Mouse (Mus musculus) stomach, embryonic 14.5 days (tissue): ENCODE measurements at regions not wholly inside any gene's neighbourhood (a gene's known extent, or its start where the extent isn't known, plus 50 kb on each side); places are given as distances from the start of the nearest gene placed in this dataset.

Experiments used
- ATAC-seq: fragments of 200-750 bp; cut with Nextera tagmentation; 2 replicates; pipeline ENCODE4 v1.8.0; 2017; ENCODE audit warnings: low read depth, moderate TSS enrichment; ENCODE audit not compliant: insufficient number of reproducible peaks, insufficient read depth, low FRiP score
- H3K27ac ChIP-seq: fragments of 300-500 bp; sonication (generic); 2 replicates; pipeline ENCODE4 v1.5.1; 2014; ENCODE audit warnings: mild to moderate bottlenecking, low read length, moderate library complexity, mixed read lengths
- H3K27me3 ChIP-seq: fragments of 300-500 bp; sonication (generic); 2 replicates; pipeline ENCODE4 v1.6.1; 2014; ENCODE audit warnings: low read length, control low read depth, mixed read lengths; ENCODE audit not compliant: control insufficient read depth, insufficient read depth
- H3K36me3 ChIP-seq: fragments of 300-500 bp; sonication (generic); 2 replicates; pipeline ENCODE4 v1.6.1; 2014; ENCODE audit warnings: mild to moderate bottlenecking, control low read depth, low read length, moderate library complexity, mixed read lengths; ENCODE audit not compliant: control insufficient read depth, insufficient read depth
- H3K4me1 ChIP-seq: fragments of 300-500 bp; sonication (generic); 2 replicates; pipeline ENCODE4 v1.6.1; 2014; ENCODE audit warnings: low read length, control low read depth, mixed read lengths; ENCODE audit not compliant: control insufficient read depth, insufficient read depth
- H3K4me2 ChIP-seq: fragments of 300-500 bp; sonication (generic); replicated peaks from 2 replicates; pipeline ENCODE4 v1.6.1; 2014; ENCODE audit warnings: low read depth, low read length, control low read depth
- H3K4me3 ChIP-seq: fragments of 300-500 bp; sonication (generic); 2 replicates; pipeline ENCODE4 v1.5.1; 2014; ENCODE audit warnings: low read depth, low read length, control low read depth
- H3K9ac ChIP-seq: fragments of 300-500 bp; sonication (generic); replicated peaks from 2 replicates; pipeline ENCODE4 v1.6.1; 2014; ENCODE audit warnings: low read depth, mild to moderate bottlenecking, control low read depth, low read length, moderate library complexity, mixed read lengths
- H3K9me3 ChIP-seq: fragments of 300-500 bp; sonication (generic); 2 replicates; pipeline ENCODE4 v1.6.1; 2016; ENCODE audit warnings: low read depth, low read length, control low read depth; ENCODE audit not compliant: control insufficient read depth
- WGBS: fragments of 180-500 bp; shearing (Covaris S2); extraction: QIAGEN DNeasy Blood & Tissue Kit; methylation state at CpG from one replicate; pipeline ENCODE4 v1.1.7; 2014; 5-methylcytosine and 5-hydroxymethylcytosine counted together

GRCm38 (mm10) chr11:19778191-19778590 is 146.0 kb upstream of the Spred2 start:
- Histone ChIP-seq H3K9ac (no peak overlapping the region), H3K27ac (no peak overlapping the region), H3K36me3 (no peaks in the 10 kb centered on the region), H3K27me3 (no peaks in the 10 kb centered on the region), H3K4me3 (no peak overlapping the region), H3K9me3 (no peaks in the 10 kb centered on the region), H3K4me1 (peaks cover 6% of the 10 kb centered on the region), H3K4me2 (no peak overlapping the region)
- 91% methylated on average over 2 of the region's 2 CpGs for WGBS
- ATAC-seq: no peak

- Histone ChIP-seq H3K4me3 (no peak overlapping the region), H3K36me3 (no peaks in the 10 kb centered on the region), H3K9ac (no peak overlapping the region), H3K4me2 (no peak overlapping the region), H3K27me3 (no peaks in the 10 kb centered on the region), H3K27ac (no peak overlapping the region), H3K9me3 (no peaks in the 10 kb centered on the region), H3K4me1 (no peaks in the 10 kb centered on the region)
- ATAC-seq: no peak
- 73% methylated on average over 14 of the region's 14 CpGs for WGBS
These were observed 139.1 kb upstream of the Spred2 start for GRCm38 (mm10) chr11:19785110-19785509.

DNA sequence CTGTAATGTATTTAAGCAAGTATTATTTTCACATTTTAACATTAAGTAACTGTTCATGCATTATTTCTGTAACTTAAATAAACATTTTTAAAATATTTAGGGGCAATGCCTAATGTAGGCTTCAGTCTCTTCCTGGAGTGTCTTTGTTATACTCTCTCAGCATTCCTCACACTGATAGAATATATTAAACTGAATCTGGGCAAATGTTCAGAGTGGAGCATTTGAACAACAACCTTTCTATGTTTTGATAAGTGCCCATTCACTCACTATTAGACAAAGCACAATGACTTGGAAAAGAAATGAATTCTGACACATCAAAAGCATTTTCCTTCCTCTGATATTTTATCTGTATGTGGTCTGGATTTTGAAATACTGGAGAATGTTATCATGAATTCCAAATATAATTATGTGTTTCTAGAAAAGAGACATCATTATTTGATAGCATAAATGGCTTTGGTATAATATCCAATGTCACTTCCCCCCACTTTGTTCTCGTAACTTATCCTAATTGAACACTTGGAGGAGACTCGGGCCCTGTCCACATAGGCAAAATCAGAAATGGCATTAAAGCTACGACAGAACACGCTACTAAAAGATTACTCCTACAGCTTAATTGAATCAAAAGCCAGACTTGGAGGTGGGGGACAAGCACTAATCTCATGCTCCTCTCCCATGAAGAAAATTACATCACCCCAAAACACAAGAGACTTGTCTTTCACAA is 127.1 kb upstream of the Spred2 start:
- 71% methylated on average over 4 of the region's 4 CpGs for WGBS
- H3K4me1 ChIP-seq: no peaks in the 10 kb centered on the region
- ATAC-seq: no peak
- H3K9me3 ChIP-seq: no peaks in the 10 kb centered on the region
- no peaks in the 10 kb centered on the region for H3K27me3 ChIP-seq
- no peaks in the 10 kb centered on the region for H3K36me3 ChIP-seq
- no peak overlapping the region for H3K27ac ChIP-seq
- no peak overlapping the region for H3K4me3 ChIP-seq
- H3K4me2 ChIP-seq: no peak overlapping the region
- H3K9ac ChIP-seq: no peak overlapping the region

DNA sequence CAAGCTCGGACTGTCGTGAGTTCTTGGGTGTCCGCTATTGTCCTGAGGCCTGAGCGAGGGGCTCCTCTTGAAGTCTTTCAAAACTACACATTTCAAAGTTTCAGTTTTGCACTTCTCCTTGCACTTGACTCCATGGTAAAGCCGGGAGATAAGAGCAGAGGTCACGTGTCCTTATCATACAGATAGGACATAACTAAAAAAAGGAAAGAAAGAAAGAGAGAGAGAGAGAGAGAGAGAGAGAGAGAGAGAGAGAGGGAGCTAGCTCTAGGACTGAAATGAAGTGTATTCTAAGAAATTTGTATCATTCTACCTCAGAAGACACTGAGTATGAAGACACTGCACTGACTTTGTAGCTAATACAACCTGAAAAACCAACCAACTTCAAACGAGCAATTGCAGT is 114.8 kb upstream of the Spred2 start:
- no peak for ATAC-seq
- no peak overlapping the region for H3K4me2 ChIP-seq
- no peaks in the 10 kb centered on the region for H3K36me3 ChIP-seq
- WGBS: 83% methylated on average over 7 of the region's 7 CpGs
- H3K9me3 ChIP-seq: no peaks in the 10 kb centered on the region
- no peaks in the 10 kb centered on the region for H3K27me3 ChIP-seq
- H3K4me1 ChIP-seq: no peaks in the 10 kb centered on the region
- H3K9ac ChIP-seq: no peak overlapping the region
- H3K27ac ChIP-seq: no peak overlapping the region
- no peak overlapping the region for H3K4me3 ChIP-seq

DNA sequence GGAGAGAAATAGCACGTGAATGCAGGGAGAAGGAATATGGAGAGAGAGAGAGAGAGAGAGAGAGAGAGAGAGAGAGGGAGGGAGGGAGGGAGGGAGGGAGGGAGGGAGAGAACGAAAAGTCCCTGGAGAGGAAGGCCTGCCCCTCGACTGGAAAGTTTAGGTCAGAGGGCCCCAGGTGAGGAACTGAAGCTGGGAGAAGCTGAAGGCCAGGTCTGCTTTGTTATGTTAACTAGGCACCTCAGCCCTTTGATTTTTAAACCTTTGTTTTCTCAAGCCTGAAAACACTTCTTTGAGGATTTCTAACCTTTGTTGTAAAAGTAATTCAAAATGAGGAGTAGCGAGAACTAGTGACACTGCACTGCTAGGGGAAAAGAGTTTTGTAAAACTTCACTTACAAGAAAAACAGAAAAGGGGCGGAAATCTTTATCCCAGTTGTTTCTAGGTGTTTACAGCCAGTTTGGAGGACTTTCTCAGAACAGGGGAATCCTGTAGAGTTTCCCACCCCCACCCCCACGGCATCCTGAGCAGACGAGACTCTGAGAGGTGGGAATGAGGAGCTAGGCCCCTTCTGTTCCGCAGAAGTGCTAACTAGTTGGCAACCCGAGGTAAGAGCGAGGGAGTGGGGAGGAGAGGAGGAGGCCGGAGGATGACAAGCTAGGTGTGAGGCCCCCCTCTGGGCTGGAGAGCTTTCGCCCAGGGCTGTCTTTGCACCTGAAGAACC is 112.7 kb upstream of the Spred2 start:
- no peak for ATAC-seq
- 26% methylated on average over 11 of the region's 12 CpGs for WGBS
- no peak overlapping the region for H3K4me2 ChIP-seq

DNA sequence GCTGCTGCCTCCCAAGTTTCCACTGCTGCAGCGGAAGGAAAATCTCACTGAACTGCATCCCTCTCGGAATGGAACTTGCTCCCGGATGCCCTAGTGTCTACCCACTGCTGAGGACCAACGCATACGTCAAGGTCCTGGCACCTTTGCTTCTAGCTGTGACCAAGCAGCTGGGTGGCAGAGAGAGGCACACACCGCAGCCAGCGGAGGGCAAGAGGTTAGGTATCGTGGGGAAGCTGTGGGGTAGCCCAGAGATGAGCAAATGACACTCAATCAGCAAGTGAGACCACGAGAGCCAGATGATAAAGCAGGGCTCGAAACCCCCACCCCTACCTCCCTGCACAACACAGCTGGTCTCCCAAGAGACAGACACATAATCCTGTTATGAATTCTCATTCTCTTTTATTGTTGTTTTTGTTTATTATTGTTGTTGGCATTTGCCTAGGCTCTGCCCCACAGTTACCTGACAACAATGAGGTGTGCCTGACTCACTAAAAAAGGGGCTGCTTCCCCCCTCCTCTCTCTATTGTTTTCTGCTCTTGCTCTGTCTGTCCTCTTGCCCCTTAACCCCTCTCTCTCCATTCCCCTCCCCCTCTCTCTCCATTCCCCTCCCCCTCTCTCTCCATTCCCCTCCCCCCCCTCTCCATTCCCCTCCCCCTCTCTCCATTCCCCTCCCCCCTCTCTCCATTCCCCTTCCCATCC is 112.0 kb upstream of the Spred2 start:
- no peaks in the 10 kb centered on the region for H3K9me3 ChIP-seq
- no peak overlapping the region for H3K9ac ChIP-seq
- no peaks in the 10 kb centered on the region for H3K27me3 ChIP-seq
- WGBS: 28% methylated on average over 10 of the region's 10 CpGs
- H3K27ac ChIP-seq: no peak overlapping the region
- no peaks in the 10 kb centered on the region for H3K4me1 ChIP-seq
- H3K4me2 ChIP-seq: no peak overlapping the region
- H3K4me3 ChIP-seq: no peak overlapping the region
- no peaks in the 10 kb centered on the region for H3K36me3 ChIP-seq
- no peak for ATAC-seq

More for the DNA sequence above, 112.7 kb upstream of the Spred2 start:
- H3K4me3 ChIP-seq: no peak overlapping the region
- H3K27me3 ChIP-seq: no peaks in the 10 kb centered on the region
- no peaks in the 10 kb centered on the region for H3K36me3 ChIP-seq
- no peaks in the 10 kb centered on the region for H3K4me1 ChIP-seq
- H3K9me3 ChIP-seq: no peaks in the 10 kb centered on the region
- no peak overlapping the region for H3K9ac ChIP-seq
- H3K27ac ChIP-seq: no peak overlapping the region

GRCm38 (mm10) chr11:19813549-19813948 is 110.6 kb upstream of the Spred2 start:
- no peaks in the 10 kb centered on the region for H3K9me3 ChIP-seq
- no peak overlapping the region for H3K4me3 ChIP-seq
- 72% methylated on average over 7 of the region's 7 CpGs for WGBS
- no peaks in the 10 kb centered on the region for H3K36me3 ChIP-seq
- H3K4me1 ChIP-seq: no peaks in the 10 kb centered on the region
- H3K9ac ChIP-seq: no peak overlapping the region
- no peak overlapping the region for H3K27ac ChIP-seq
- H3K27me3 ChIP-seq: no peaks in the 10 kb centered on the region
- no peak for ATAC-seq
- H3K4me2 ChIP-seq: no peak overlapping the region

- no peaks in the 10 kb centered on the region for H3K27me3 ChIP-seq
- H3K27ac ChIP-seq: no peak overlapping the region
- H3K4me2 ChIP-seq: no peak overlapping the region
- H3K9ac ChIP-seq: no peak overlapping the region
- no peak overlapping the region for H3K4me3 ChIP-seq
- no peaks in the 10 kb centered on the region for H3K36me3 ChIP-seq
- H3K4me1 ChIP-seq: no peaks in the 10 kb centered on the region
- WGBS: 82% methylated on average over 5 of the region's 5 CpGs
- no peak for ATAC-seq
- H3K9me3 ChIP-seq: no peaks in the 10 kb centered on the region
These were observed 101.2 kb upstream of the Spred2 start for GRCm38 (mm10) chr11:19822991-19823390.
